Comparison of ENCODE assay signal across 27 mouse cellular contexts in genomic region chr4:148358336-148358735, GRCm38 (mm10).
DNase-seq lines count a peak whose midpoint lies in the region; ATAC-seq and TF ChIP-seq lines count a peak whose summit lies in the region.
"Had no signal": no experiment of that assay in that cellular context is flagged by ENCODE, and none has a peak within 500 bp of the region (broad histone marks: within the 10 kb centered on the region; RNA-seq: fewer than 3 reads in every experiment).

No protein-coding gene starts in this region.

- peaks cover 19% of the 10 kb centered on the region for H3K4me1 ChIP-seq in midbrain, embryonic 15.5 days
- H3K4me1 ChIP-seq in midbrain, embryonic 10.5 days = peaks cover 17% of the 10 kb centered on the region
- H3K4me1 ChIP-seq: embryonic facial prominence, embryonic 10.5 days; embryonic facial prominence, embryonic 13.5 days; heart, embryonic 10.5 days; heart, embryonic 13.5 days had no signal

- no peak overlapping the region for H3K4me3 ChIP-seq in layer of hippocampus, adult 2 months
- no peak overlapping the region for H3K4me3 ChIP-seq in midbrain, embryonic 15.5 days
- no peak overlapping the region for H3K4me3 ChIP-seq in midbrain, embryonic 10.5 days
- H3K4me3 ChIP-seq: embryonic facial prominence, embryonic 10.5 days; embryonic facial prominence, embryonic 13.5 days; erythroblast, embryonic 14.5 days; forebrain, embryonic 12.5 days; forebrain, embryonic 15.5 days; heart, embryonic 10.5 days; heart, embryonic 13.5 days had no signal

- no peak for ATAC-seq in midbrain, embryonic 15.5 days (replicated peaks)
- ATAC-seq: activated CD4-positive, CD25-positive, alpha-beta regulatory T cell, adult 4 months; forebrain, embryonic 15.5 days; Patski had no signal

- no peaks in the 10 kb centered on the region for H3K9me3 ChIP-seq in midbrain, embryonic 15.5 days
- 0 out of 2 replicates have a peak, but pooled peaks cover 3% of the 10 kb centered on the region for H3K9me3 ChIP-seq in midbrain, embryonic 10.5 days (replicated peaks)
- H3K9me3 ChIP-seq: embryonic facial prominence, embryonic 10.5 days; embryonic facial prominence, embryonic 13.5 days; forebrain, embryonic 12.5 days; G1E; heart, embryonic 10.5 days; heart, embryonic 13.5 days had no signal

- H3K4me2 ChIP-seq in midbrain, embryonic 15.5 days = no peak overlapping the region
- H3K4me2 ChIP-seq: embryonic facial prominence, embryonic 13.5 days; forebrain, embryonic 12.5 days; forebrain, embryonic 15.5 days; heart, embryonic 13.5 days; hindbrain, embryonic 14.5 days had no signal

- no peaks in the 10 kb centered on the region for H3K36me3 ChIP-seq in midbrain, embryonic 15.5 days (replicated peaks)
- H3K36me3 ChIP-seq in midbrain, embryonic 10.5 days = no peaks in the 10 kb centered on the region
- H3K36me3 ChIP-seq: embryonic facial prominence, embryonic 10.5 days; embryonic facial prominence, embryonic 13.5 days; forebrain, embryonic 12.5 days; forebrain, embryonic 15.5 days; G1E; heart, embryonic 10.5 days; heart, embryonic 13.5 days had no signal

- no peak overlapping the region for H3K9ac ChIP-seq in midbrain, embryonic 15.5 days
- H3K9ac ChIP-seq: embryonic facial prominence, embryonic 13.5 days; forebrain, embryonic 12.5 days; forebrain, embryonic 15.5 days; heart, embryonic 13.5 days; hindbrain, embryonic 14.5 days had no signal

- H3K27me3 ChIP-seq in midbrain, embryonic 15.5 days (replicated peaks) = no peaks in the 10 kb centered on the region
- H3K27me3 ChIP-seq in midbrain, embryonic 10.5 days (ENCODE audit: low read depth, poor library complexity, severe bottlenecking) = no peaks in the 10 kb centered on the region
- H3K27me3 ChIP-seq: embryonic facial prominence, embryonic 13.5 days; forebrain, embryonic 15.5 days; heart, embryonic 13.5 days; Patski had no signal

- DNase-seq in layer of hippocampus, adult 2 months (ENCODE audit: low spot score in 2 of 2) = no peak
- DNase-seq in layer of hippocampus, postnatal 14 days (ENCODE audit: low spot score in 2 of 2) = no peak
- no peak for DNase-seq in midbrain, embryonic 10.5 days (ENCODE audit: low spot score)
- peak; percentile 64 for DNase-seq in ES-CJ7 (ENCODE audit: low read depth, low spot score)
- no peak for DNase-seq in yolk sac, embryonic 10.5 days (ENCODE audit: low spot score)
- DNase-seq: adrenal gland, adult 8-10 months; adrenal gland, postnatal 25 days; cerebellum, adult 11-12 months; cerebellum, adult 8-10 months; cerebellum, postnatal 36 days; embryo, embryonic 11 days; gastrocnemius, postnatal 25 days; heart, adult 18-20 months; heart, postnatal 14 days; heart, postnatal 4 days had no signal

- 41% methylated on average over 4 of the region's 4 CpGs for WGBS in midbrain, embryonic 15.5 days
- WGBS in midbrain, embryonic 10.5 days = 51% methylated on average over 4 of the region's 4 CpGs

- H3K27ac ChIP-seq in layer of hippocampus, adult 2 months = peak overlapping the region; percentile 78; the same call in 1 of the 2 replicates
- H3K27ac ChIP-seq in midbrain, embryonic 15.5 days = 0 out of 2 replicates have a peak overlapping the region, but pooled peaks have one; percentile 25
- H3K27ac ChIP-seq in midbrain, embryonic 10.5 days (replicated peaks) = no peak overlapping the region; the same call in 1 of the 2 replicates
- H3K27ac ChIP-seq: embryonic facial prominence, embryonic 10.5 days; embryonic facial prominence, embryonic 13.5 days; forebrain, embryonic 12.5 days; forebrain, embryonic 15.5 days; heart, embryonic 10.5 days; heart, embryonic 13.5 days had no signal

- no peak for TF ChIP-seq CTCF in layer of hippocampus, adult 2 months (conservative IDR thresholded peaks at IDR 0.05)
